Mouse (Mus musculus): ENCODE data around the gene Fbxw8. TPM values are rescaled to one million over a fixed set of nuclear protein-coding genes. Genes with fewer than 3 reads are reported as not detected.

Gene Fbxw8
- polyA plus RNA-seq, 1 experiment from 2014 or later, result 14.0 TPM

DNA sequence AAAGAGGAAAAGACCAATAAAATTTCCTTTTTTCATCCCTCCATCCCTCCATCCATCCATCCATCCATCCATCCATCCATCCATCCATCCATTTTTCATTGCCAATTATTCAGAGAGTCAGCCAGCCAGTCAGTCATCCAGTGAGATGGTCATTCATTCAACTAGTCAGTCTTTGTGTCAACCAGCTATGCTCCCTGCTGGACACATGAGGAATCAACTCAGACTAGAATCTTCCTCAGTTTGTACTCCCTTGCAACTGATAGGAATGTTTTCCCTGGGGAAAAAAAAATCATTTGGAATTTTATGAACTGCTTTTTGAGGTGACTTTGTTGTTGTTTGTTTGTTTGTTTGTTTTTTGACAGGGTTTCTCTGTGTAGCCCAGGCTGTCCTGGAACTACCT is 10.2 kb upstream of the Fbxw8 start:
- H3K27me3 ChIP-seq (ENCODE audit: control insufficient read depth, insufficient read depth, low read length), result no peaks in the 10 kb centered on the region
- no peak overlapping the region for H3K27ac ChIP-seq (replicated peaks)

GRCm38 (mm10) chr5:118164581-118164980 is 9.3 kb upstream of the Fbxw8 start, which contains the start of gene Hrk:
Gene Hrk (plus strand): TSS chr5:118164648.
- WGBS, result 63% methylated on average over 12 of the region's 12 CpGs
- TF ChIP-seq EP300 (optimal IDR thresholded peaks at IDR 0.05) (no peak), CTCF (IDR thresholded peaks at IDR 0.05; ENCODE audit: low read depth) (no peak)
- Histone ChIP-seq H3K27ac (replicated peaks) (no peak within 1 kb of the TSS), H3K27me3 (ENCODE audit: control insufficient read depth, insufficient read depth, low read length) (no peaks in the 10 kb centered on the region), H3K4me2 (replicated peaks; ENCODE audit: low read depth) (no peak within 1 kb of the TSS), H3K4me1 (replicated peaks; ENCODE audit: control insufficient read depth, insufficient read depth) (peaks cover 1% of the 10 kb centered on the region; the same call in 1 of the 2 replicates), H3K4me3 (ENCODE audit: low read depth, low read length) (no peak within 1 kb of the TSS), H3K9me3 (ENCODE audit: control insufficient read depth, low read length) (no peaks in the 10 kb centered on the region), H3K36me3 (ENCODE audit: control insufficient read depth, insufficient read depth, low read length) (no peaks in the 10 kb centered on the region), H3K9ac (ENCODE audit: low read length) (no peak within 1 kb of the TSS)
- ATAC-seq (ENCODE audit: low FRiP score, low TSS enrichment) (no peak), DNase-seq (ENCODE audit: low spot score) (no peak)

More for the DNA sequence above, 10.2 kb upstream of the Fbxw8 start:
- no peaks in the 10 kb centered on the region for H3K36me3 ChIP-seq (ENCODE audit: control insufficient read depth, insufficient read depth, low read length)
- peaks cover 5% of the 10 kb centered on the region; the same call in 1 of the 2 replicates for H3K4me1 ChIP-seq (replicated peaks; ENCODE audit: control insufficient read depth, insufficient read depth)
- H3K4me3 ChIP-seq (ENCODE audit: low read depth, low read length), result no peak overlapping the region
- no peak for DNase-seq (ENCODE audit: low spot score)
- no peak overlapping the region for H3K4me2 ChIP-seq (replicated peaks; ENCODE audit: low read depth)
- no peak overlapping the region for H3K9ac ChIP-seq (ENCODE audit: low read length)
- no peaks in the 10 kb centered on the region for H3K9me3 ChIP-seq (ENCODE audit: control insufficient read depth, low read length)
- TF ChIP-seq EP300 (optimal IDR thresholded peaks at IDR 0.05) (no peak), CTCF (IDR thresholded peaks at IDR 0.05; ENCODE audit: low read depth) (peak; percentile 45)
- no peak for ATAC-seq (ENCODE audit: low FRiP score, low TSS enrichment)

DNA sequence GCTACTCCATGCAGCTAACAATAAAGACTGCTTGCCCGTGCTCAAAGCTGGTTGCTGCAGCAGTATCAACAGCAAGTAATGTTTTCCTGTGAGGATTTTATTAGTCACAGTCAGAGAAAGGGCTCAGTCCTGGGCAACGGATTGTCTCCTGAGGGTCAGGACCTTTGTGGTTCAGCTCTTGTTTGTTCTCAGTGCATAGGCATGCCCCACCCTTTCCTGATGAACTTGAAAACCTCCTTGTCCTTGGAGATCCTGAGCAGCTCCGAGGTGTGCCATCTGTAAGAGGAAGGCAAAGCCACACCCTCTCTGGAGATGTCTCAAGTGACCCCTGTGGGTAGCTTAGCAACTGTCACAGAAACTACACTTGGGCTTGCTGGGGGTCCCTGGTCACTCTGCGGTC is 5.4 kb upstream of the Fbxw8 start:
- H3K27ac ChIP-seq (replicated peaks), result no peak overlapping the region
- 30% methylated on average over 4 of the region's 4 CpGs for WGBS
- peak; percentile 65 for ATAC-seq (ENCODE audit: low FRiP score, low TSS enrichment)
- DNase-seq (ENCODE audit: low spot score), result peak; percentile 20
- H3K4me2 ChIP-seq (replicated peaks; ENCODE audit: low read depth), result no peak overlapping the region
- H3K9me3 ChIP-seq (ENCODE audit: control insufficient read depth, low read length), result no peaks in the 10 kb centered on the region
- no peak overlapping the region for H3K4me3 ChIP-seq (ENCODE audit: low read depth, low read length)
- H3K27me3 ChIP-seq (ENCODE audit: control insufficient read depth, insufficient read depth, low read length), result no peaks in the 10 kb centered on the region
- no peaks in the 10 kb centered on the region for H3K36me3 ChIP-seq (ENCODE audit: control insufficient read depth, insufficient read depth, low read length)
- no peak for TF ChIP-seq EP300 (optimal IDR thresholded peaks at IDR 0.05)
- TF ChIP-seq CTCF (IDR thresholded peaks at IDR 0.05; ENCODE audit: low read depth), result no peak
- H3K9ac ChIP-seq (ENCODE audit: low read length), result no peak overlapping the region
- H3K4me1 ChIP-seq (replicated peaks; ENCODE audit: control insufficient read depth, insufficient read depth), result no peaks in the 10 kb centered on the region

DNA sequence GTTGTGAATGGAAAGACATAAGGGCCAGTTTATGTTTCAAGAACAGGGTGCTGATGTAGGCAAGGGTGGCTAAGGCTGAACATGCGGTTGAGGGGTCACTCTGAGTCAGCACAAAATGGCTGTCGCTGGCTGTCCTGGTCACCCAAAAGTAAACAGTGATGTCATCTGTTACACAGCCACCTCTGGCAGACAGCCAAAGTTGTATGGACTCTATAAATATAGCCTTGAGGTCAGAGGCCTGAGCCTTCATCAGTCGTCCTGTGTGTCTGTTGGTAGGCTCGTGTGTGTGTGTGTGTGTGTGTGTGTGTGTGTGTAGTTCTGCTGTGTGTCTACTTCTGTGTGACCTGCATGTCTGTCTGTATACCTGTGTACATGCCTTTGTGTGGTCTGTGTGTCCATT is 1.7 kb upstream of the Fbxw8 start:
- WGBS, result 15% methylated on average over 4 of the region's 4 CpGs
- no peaks in the 10 kb centered on the region for H3K27me3 ChIP-seq (ENCODE audit: control insufficient read depth, insufficient read depth, low read length)
- peaks cover 2% of the 10 kb centered on the region; the same call in 1 of the 2 replicates for H3K4me1 ChIP-seq (replicated peaks; ENCODE audit: control insufficient read depth, insufficient read depth)
- peak; percentile 76 for DNase-seq (ENCODE audit: low spot score)
- ATAC-seq (ENCODE audit: low FRiP score, low TSS enrichment), result peak; percentile 78
- H3K4me2 ChIP-seq (replicated peaks; ENCODE audit: low read depth), result no peak overlapping the region
- H3K36me3 ChIP-seq (ENCODE audit: control insufficient read depth, insufficient read depth, low read length), result no peaks in the 10 kb centered on the region
- H3K9me3 ChIP-seq (ENCODE audit: control insufficient read depth, low read length), result no peaks in the 10 kb centered on the region
- no peak overlapping the region for H3K9ac ChIP-seq (ENCODE audit: low read length)
- TF ChIP-seq CTCF (IDR thresholded peaks at IDR 0.05; ENCODE audit: low read depth), result no peak
- TF ChIP-seq EP300 (optimal IDR thresholded peaks at IDR 0.05), result no peak
- no peak overlapping the region for H3K27ac ChIP-seq (replicated peaks)
- no peak overlapping the region for H3K4me3 ChIP-seq (ENCODE audit: low read depth, low read length)

DNA sequence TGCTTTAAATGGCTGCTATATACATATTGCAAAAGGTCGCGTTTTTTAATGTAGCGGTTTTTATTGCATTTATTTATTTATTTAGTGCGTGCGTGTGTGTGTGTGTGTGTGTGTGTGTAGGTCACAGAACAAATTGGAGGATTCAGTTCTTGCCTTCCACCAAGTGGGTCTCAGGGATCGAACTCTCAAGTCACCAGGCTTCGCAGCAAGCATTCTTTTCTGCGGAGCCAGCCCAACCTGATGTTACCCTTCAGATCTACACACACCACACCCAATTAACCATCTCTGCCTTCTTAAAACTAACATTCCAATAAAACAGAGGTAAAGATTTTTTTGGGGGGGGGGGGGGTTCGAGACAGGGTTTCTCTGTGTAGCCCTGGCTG is 292 bp upstream of the Fbxw8 start:
- ATAC-seq (ENCODE audit: low FRiP score, low TSS enrichment), result no peak
- no peaks in the 10 kb centered on the region for H3K9me3 ChIP-seq (ENCODE audit: control insufficient read depth, low read length)
- no peak overlapping the region for H3K27ac ChIP-seq (replicated peaks)
- H3K36me3 ChIP-seq (ENCODE audit: control insufficient read depth, insufficient read depth, low read length), result no peaks in the 10 kb centered on the region
- H3K4me1 ChIP-seq (replicated peaks; ENCODE audit: control insufficient read depth, insufficient read depth), result peaks cover 2% of the 10 kb centered on the region; the same call in 1 of the 2 replicates
- H3K4me3 ChIP-seq (ENCODE audit: low read depth, low read length), result peak overlapping the region; percentile 92
- WGBS, result 19% methylated on average over 9 of the region's 9 CpGs
- H3K4me2 ChIP-seq (replicated peaks; ENCODE audit: low read depth), result peak overlapping the region; percentile 77
- DNase-seq (ENCODE audit: low spot score), result no peak
- no peaks in the 10 kb centered on the region for H3K27me3 ChIP-seq (ENCODE audit: control insufficient read depth, insufficient read depth, low read length)
- no peak overlapping the region for H3K9ac ChIP-seq (ENCODE audit: low read length)
- TF ChIP-seq EP300 (optimal IDR thresholded peaks at IDR 0.05) (no peak), CTCF (IDR thresholded peaks at IDR 0.05; ENCODE audit: low read depth) (no peak)

DNA sequence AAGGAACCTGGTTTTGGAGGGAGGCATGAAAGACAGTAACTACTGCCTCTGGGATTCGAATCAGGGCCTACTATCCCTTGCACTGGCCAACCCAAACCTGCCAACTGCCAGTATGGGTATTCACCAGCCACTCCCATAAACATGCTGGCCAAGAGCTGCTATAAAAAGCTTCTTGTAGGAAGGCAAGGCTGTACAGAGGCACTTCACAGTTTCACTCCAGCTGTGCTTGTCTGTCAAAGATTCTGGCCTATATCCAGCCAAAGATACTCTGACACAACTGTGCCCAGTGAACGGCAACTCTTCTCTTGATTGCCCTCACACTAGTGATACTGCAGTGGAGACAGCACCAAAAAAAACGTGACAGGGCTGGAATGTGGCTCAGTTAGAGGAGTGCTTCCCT is 5.6 kb downstream of the Fbxw8 start:
- DNase-seq (ENCODE audit: low spot score), result no peak

More for the DNA sequence above, 5.6 kb downstream of the Fbxw8 start:
- H3K4me3 ChIP-seq (ENCODE audit: low read depth, low read length), result no peak overlapping the region
- no peak overlapping the region for H3K27ac ChIP-seq (replicated peaks)
- no peaks in the 10 kb centered on the region; the same call in 1 of the 2 replicates for H3K36me3 ChIP-seq (ENCODE audit: control insufficient read depth, insufficient read depth, low read length)
- no peak overlapping the region for H3K9ac ChIP-seq (ENCODE audit: low read length)
- 74% methylated on average over 3 of the region's 3 CpGs for WGBS
- no peaks in the 10 kb centered on the region for H3K27me3 ChIP-seq (ENCODE audit: control insufficient read depth, insufficient read depth, low read length)
- peaks cover 2% of the 10 kb centered on the region; the same call in 1 of the 2 replicates for H3K4me1 ChIP-seq (replicated peaks; ENCODE audit: control insufficient read depth, insufficient read depth)
- H3K4me2 ChIP-seq (replicated peaks; ENCODE audit: low read depth), result no peak overlapping the region
- ATAC-seq (ENCODE audit: low FRiP score, low TSS enrichment), result no peak
- H3K9me3 ChIP-seq (ENCODE audit: control insufficient read depth, low read length), result no peaks in the 10 kb centered on the region
- no peak for TF ChIP-seq CTCF (IDR thresholded peaks at IDR 0.05; ENCODE audit: low read depth)

Measured in stomach, postnatal 0 days (tissue).